Mouse (Mus musculus): ENCODE results near the gene Ddc.

- TF ChIP-seq CTCF (IDR thresholded peaks at IDR 0.05; ENCODE audit: borderline replicate concordance, insufficient read depth, low read length) = no peak
- no peak for TF ChIP-seq POLR2A (IDR thresholded peaks at IDR 0.05; ENCODE audit: low read depth, low read length)
Observed at GRCm38 (mm10) chr11:11871197-11871813, 26.6 kb downstream of the Ddc start.

Measured in embryonic fibroblast, embryonic 13.5 days (primary cell).